ENCODE assay signal across 24 mouse cellular contexts in the genomic region with DNA sequence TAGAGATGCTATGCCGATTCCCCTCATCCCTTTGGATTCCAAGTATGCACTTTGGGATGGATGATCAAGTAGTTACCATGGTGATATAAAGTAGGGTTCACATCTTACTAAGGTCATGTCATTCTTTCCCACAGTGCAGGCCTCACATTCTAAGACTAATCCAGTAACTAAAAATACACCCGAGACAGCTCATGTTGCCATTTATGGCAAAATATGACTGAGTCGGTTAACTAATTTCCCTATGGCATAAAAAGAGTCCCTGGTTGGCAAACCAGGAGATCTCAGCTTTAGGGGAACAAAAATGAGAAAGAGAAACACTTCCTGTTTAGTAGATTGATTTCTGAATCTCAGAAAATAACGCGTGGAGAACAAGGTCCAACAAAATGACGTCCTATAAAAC.
DNase-seq lines count a peak whose midpoint lies in the region; ATAC-seq and TF ChIP-seq lines count a peak whose summit lies in the region.
"Had no signal": no experiment of that assay in that cellular context is flagged by ENCODE, and none has a peak within 500 bp of the region (broad histone marks: within the 10 kb centered on the region; RNA-seq: fewer than 3 reads in every experiment).

No protein-coding gene starts in this region.

- H3K4me3 ChIP-seq in heart, embryonic 10.5 days, result no peak overlapping the region
- no peak overlapping the region for H3K4me3 ChIP-seq in CH12.LX (replicated peaks in 1 of 3; ENCODE audit: low read depth in 2 of 3, low read length in 2 of 3, poor library complexity in 1 of 3)
- no peak overlapping the region for H3K4me3 ChIP-seq in stomach, embryonic 16.5 days (replicated peaks; ENCODE audit: low read length)
- no peak overlapping the region for H3K4me3 ChIP-seq in kidney, embryonic 14.5 days (ENCODE audit: low read length)
- H3K4me3 ChIP-seq: embryonic facial prominence, embryonic 13.5 days; embryonic facial prominence, embryonic 15.5 days; erythroblast, embryonic 14.5 days; forebrain, embryonic 10.5 days; forebrain, embryonic 12.5 days had no signal

- DNase-seq in heart, embryonic 10.5 days (ENCODE audit: low spot score), result peak; percentile 25
- DNase-seq in heart, postnatal 36 days, result no peak
- DNase-seq in CH12.LX (ENCODE audit: extremely low read depth), result peak; percentile 28
- DNase-seq: adrenal gland, adult 2 months; adrenal gland, postnatal 10 days; adrenal gland, postnatal 25 days; B cell, adult 2 months; cerebellum, adult 11 months; cerebellum, adult 18-20 months; cerebellum, adult 8-10 months; cerebellum, adult 9-11 months; cerebellum, postnatal 14 days; cerebellum, postnatal 36 days; embryo, embryonic 11 days had no signal

- H3K27ac ChIP-seq in heart, embryonic 10.5 days, result no peak overlapping the region
- no peak overlapping the region for H3K27ac ChIP-seq in CH12.LX (ENCODE audit: insufficient read depth, low read depth)
- peak overlapping the region; percentile 40; the same call in 1 of the 2 replicates for H3K27ac ChIP-seq in stomach, embryonic 16.5 days (ENCODE audit: low read length)
- no peak overlapping the region for H3K27ac ChIP-seq in kidney, embryonic 14.5 days (ENCODE audit: low read depth, low read length)
- H3K27ac ChIP-seq: embryonic facial prominence, embryonic 13.5 days; embryonic facial prominence, embryonic 15.5 days; forebrain, embryonic 10.5 days; forebrain, embryonic 12.5 days had no signal

- dilution Hi-C loops in CH12.LX (cut with MboI; ENCODE audit: extremely low pct_ligation_motif_present, extremely low pct_unique_long_range_greater_than_20kb, low sequenced_read_pairs), result no loop called here

- no peak for TF ChIP-seq RAD21 in CH12.LX (IDR thresholded peaks at IDR 0.05; ENCODE audit: low read depth, low read length)

- 0 out of 2 replicates have a peak, but pooled peaks cover 16% of the 10 kb centered on the region for H3K4me1 ChIP-seq in heart, embryonic 10.5 days
- H3K4me1 ChIP-seq in CH12.LX (ENCODE audit: control insufficient read depth in 1 of 2, insufficient read depth in 2 of 2), result peaks cover 3 to 15% of the 10 kb centered on the region in 2 experiments; a peak in 3 of 4 replicates
- peaks cover 5% of the 10 kb centered on the region; the same call in 1 of the 2 replicates for H3K4me1 ChIP-seq in stomach, embryonic 16.5 days (ENCODE audit: control insufficient read depth, insufficient read depth, low read length)
- H3K4me1 ChIP-seq in kidney, embryonic 14.5 days (ENCODE audit: control insufficient read depth, insufficient read depth, low read length), result 0 out of 2 replicates have a peak, but pooled peaks cover 3% of the 10 kb centered on the region
- H3K4me1 ChIP-seq: embryonic facial prominence, embryonic 15.5 days; forebrain, embryonic 12.5 days had no signal

- in situ Hi-C loops in CH12.LX (cut with MboI; ENCODE audit: low pct_ligation_motif_present, low pct_unique_long_range_greater_than_20kb, low sequenced_read_pairs), result no loop called here

- no peaks in the 10 kb centered on the region for H3K27me3 ChIP-seq in heart, embryonic 10.5 days (ENCODE audit: insufficient read depth, poor library complexity, severe bottlenecking)
- H3K27me3 ChIP-seq in CH12.LX (replicated peaks), result no peaks in the 10 kb centered on the region
- no peaks in the 10 kb centered on the region for H3K27me3 ChIP-seq in stomach, embryonic 16.5 days (ENCODE audit: control insufficient read depth, insufficient read depth, low read length)
- no peaks in the 10 kb centered on the region for H3K27me3 ChIP-seq in kidney, embryonic 14.5 days (ENCODE audit: control insufficient read depth, insufficient read depth, low read length)
- H3K27me3 ChIP-seq: embryonic facial prominence, embryonic 13.5 days; embryonic facial prominence, embryonic 15.5 days; forebrain, embryonic 12.5 days had no signal

- H3K9me3 ChIP-seq in heart, embryonic 10.5 days, result no peaks in the 10 kb centered on the region
- H3K9me3 ChIP-seq in CH12.LX (replicated peaks; ENCODE audit: low read length), result no peaks in the 10 kb centered on the region
- H3K9me3 ChIP-seq in stomach, embryonic 16.5 days (replicated peaks; ENCODE audit: control insufficient read depth, low read length), result no peaks in the 10 kb centered on the region
- H3K9me3 ChIP-seq in kidney, embryonic 14.5 days (ENCODE audit: control insufficient read depth, low read length), result no peaks in the 10 kb centered on the region
- H3K9me3 ChIP-seq: embryonic facial prominence, embryonic 13.5 days; embryonic facial prominence, embryonic 15.5 days; forebrain, embryonic 10.5 days; forebrain, embryonic 12.5 days had no signal

- no peaks in the 10 kb centered on the region for H3K36me3 ChIP-seq in heart, embryonic 10.5 days
- no peaks in the 10 kb centered on the region for H3K36me3 ChIP-seq in CH12.LX (replicated peaks in 1 of 2; ENCODE audit: control insufficient read depth in 1 of 2, insufficient read depth in 1 of 2, low read length in 1 of 2)
- H3K36me3 ChIP-seq in stomach, embryonic 16.5 days (ENCODE audit: control insufficient read depth, insufficient read depth, low read length), result no peaks in the 10 kb centered on the region
- no peaks in the 10 kb centered on the region for H3K36me3 ChIP-seq in kidney, embryonic 14.5 days (ENCODE audit: control insufficient read depth, insufficient read depth, low read length)
- H3K36me3 ChIP-seq: embryonic facial prominence, embryonic 13.5 days; embryonic facial prominence, embryonic 15.5 days; forebrain, embryonic 10.5 days; forebrain, embryonic 12.5 days had no signal

- 80% methylated on average over 6 of the region's 6 CpGs for WGBS in heart, embryonic 10.5 days
- 71% methylated on average over 6 of the region's 6 CpGs for WGBS in stomach, embryonic 16.5 days
- 89% methylated on average over 6 of the region's 6 CpGs for WGBS in kidney, embryonic 14.5 days

- TF ChIP-seq CTCF in CH12.LX (conservative IDR thresholded peaks at IDR 0.05 in 1 of 2, IDR thresholded peaks at IDR 0.05 in 1 of 2; ENCODE audit: low read depth in 2 of 2, low read length in 2 of 2), result no peak

- TF ChIP-seq EP300 in CH12.LX (IDR thresholded peaks at IDR 0.05; ENCODE audit: low read length), result no peak

- no peaks in the 10 kb centered on the region for H3K79me2 ChIP-seq in CH12.LX (replicated peaks; ENCODE audit: control insufficient read depth, extremely low read depth, insufficient read depth, poor library complexity, severe bottlenecking)

- no peak overlapping the region for H3K4me2 ChIP-seq in CH12.LX (ENCODE audit: insufficient read depth, low read depth, poor library complexity, severe bottlenecking)
- H3K4me2 ChIP-seq in stomach, embryonic 16.5 days (ENCODE audit: low read depth, low read length), result no peak overlapping the region
- no peak overlapping the region for H3K4me2 ChIP-seq in kidney, embryonic 14.5 days (replicated peaks; ENCODE audit: low read depth, low read length)
- H3K4me2 ChIP-seq: embryonic facial prominence, embryonic 13.5 days; embryonic facial prominence, embryonic 15.5 days; forebrain, embryonic 12.5 days had no signal

- H3K9ac ChIP-seq in CH12.LX (ENCODE audit: insufficient read depth, low read depth), result no peak overlapping the region
- no peak overlapping the region for H3K9ac ChIP-seq in stomach, embryonic 16.5 days (ENCODE audit: low read length)
- H3K9ac ChIP-seq in kidney, embryonic 14.5 days (ENCODE audit: low read depth, low read length), result no peak overlapping the region
- H3K9ac ChIP-seq: embryonic facial prominence, embryonic 13.5 days; embryonic facial prominence, embryonic 15.5 days; forebrain, embryonic 12.5 days had no signal

- ATAC-seq in stomach, embryonic 16.5 days (ENCODE audit: insufficient read depth, low FRiP score), result no peak
- no peak for ATAC-seq in kidney, embryonic 14.5 days (ENCODE audit: low FRiP score, low TSS enrichment)
- ATAC-seq: CD4-positive, CD25-positive, alpha-beta regulatory T cell, adult 4 months; forebrain, embryonic 14.5 days; forebrain, embryonic 16.5 days had no signal

- intact Hi-C loops in heart, postnatal 36 days (cut with DNase I), result no loop called here

- no peak for TF ChIP-seq POLR2A in CH12.LX (IDR thresholded peaks at IDR 0.05; ENCODE audit: low read depth, low read length)

TF ChIP-seq in CH12.LX, 34 proteins besides CTCF, POLR2A, EP300 and RAD21:
- peak; percentile 95 for TF ChIP-seq MEF2A (IDR thresholded peaks at IDR 0.05; ENCODE audit: borderline replicate concordance, low read depth, low read length)
- no peak for TF ChIP-seq TCF12 (IDR thresholded peaks at IDR 0.05; ENCODE audit: low read depth, low read length)
- peak; percentile 14; the same call in 1 of the 2 replicates for TF ChIP-seq ELF1 (IDR thresholded peaks at IDR 0.05; ENCODE audit: low read depth, low read length)
- TF ChIP-seq MYC (IDR thresholded peaks at IDR 0.05; ENCODE audit: low read depth, low read length), result no peak

Comparison
In these comparisons a context has a peak if more than half of its experiments do, and no peak if none do; other contexts are left out.
1. DNase-seq: peak in heart, embryonic 10.5 days (single experiment) and CH12.LX (single experiment); none in heart, postnatal 36 days (0 of 2).